Mouse (Mus musculus) megakaryocyte-erythroid progenitor cell, adult 5-6 weeks (primary cell): Measurements from ENCODE around the gene Kcnma1. TPM values are rescaled to one million over a fixed set of nuclear protein-coding genes. Genes with fewer than 3 reads are reported as not detected.
A peak's percentile ranks its signal among the peaks of the same experiment; 100 is the strongest.

Experiments
- ATAC-seq: replicated peaks from 2 replicates; pipeline ENCODE4 v1.8.0; 2016; ENCODE audit warnings: mild to moderate bottlenecking, inconsistent platforms; ENCODE audit not compliant: severe bottlenecking, poor library complexity, low FRiP score, low TSS enrichment
- total RNA-seq, 2 experiments: library from RNA; stranded (forward) in 1 of 2; stranded (reverse) in 1 of 2; fragments of 200-1000, 215-1000 nt in 1 of 2; fragments of >200 nt in 1 of 2; fragmentation: Nextera tagmentation in 1 of 2; gene quantifications; 2 replicates each; pipeline ENCODE4 v1.2.3; 2014 to 2017

Kcnma1 gene
- total RNA-seq, 2 experiments from 2014 or later, result not detected

DNA sequence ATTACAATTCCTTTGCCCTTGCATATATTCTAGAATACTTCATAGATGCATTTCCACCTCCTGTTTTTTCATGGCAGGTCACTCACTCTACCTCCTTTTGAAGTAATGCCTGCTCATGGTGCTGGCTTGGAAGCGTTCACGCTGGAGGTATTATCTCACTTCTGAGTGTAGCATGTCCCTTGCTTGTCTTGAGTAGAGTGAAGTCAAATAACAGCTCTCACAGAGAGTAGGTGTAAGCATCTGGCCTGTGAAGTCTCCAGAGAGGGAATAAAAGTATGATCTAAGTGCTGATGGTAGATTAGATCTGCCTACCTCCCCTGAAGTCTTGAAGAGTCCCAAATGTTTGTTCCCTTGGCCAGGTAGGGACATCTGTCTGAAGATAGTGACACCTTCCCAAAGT is 607.2 kb downstream of the Kcnma1 start:
- no peak for ATAC-seq

DNA sequence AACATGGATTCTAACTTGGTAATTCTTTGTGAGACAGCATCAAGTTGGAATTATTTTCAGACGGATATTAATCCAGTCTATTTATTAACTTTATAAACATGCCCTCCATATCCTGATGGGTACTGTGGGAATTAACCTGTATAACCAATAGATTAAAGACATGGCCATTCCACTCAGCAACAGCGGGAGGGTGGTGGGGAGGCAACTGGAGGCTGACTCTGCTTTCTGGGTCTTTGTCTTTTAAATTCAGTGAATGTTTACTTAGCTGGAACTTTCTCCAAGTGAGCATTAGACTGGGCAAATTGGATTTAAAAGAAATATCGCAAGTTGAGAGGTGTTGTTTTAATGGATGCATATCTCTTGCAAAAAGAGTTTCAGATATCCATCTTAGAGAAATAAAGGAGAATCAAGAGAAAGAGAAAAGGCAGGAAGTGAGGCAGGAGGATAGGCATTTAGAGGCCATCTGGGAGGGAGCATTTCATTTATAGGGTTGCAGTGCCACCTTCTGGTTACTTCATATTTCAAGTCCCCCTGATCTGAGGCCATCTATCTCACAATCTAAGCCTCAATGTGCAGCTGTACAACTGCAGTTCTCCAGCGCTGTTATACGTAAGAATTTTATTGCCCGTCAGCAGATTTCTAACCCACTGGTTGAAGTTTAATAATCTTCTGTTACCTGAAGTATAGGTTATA is 613.4 kb downstream of the Kcnma1 start:
- peak; percentile 79 for ATAC-seq

DNA sequence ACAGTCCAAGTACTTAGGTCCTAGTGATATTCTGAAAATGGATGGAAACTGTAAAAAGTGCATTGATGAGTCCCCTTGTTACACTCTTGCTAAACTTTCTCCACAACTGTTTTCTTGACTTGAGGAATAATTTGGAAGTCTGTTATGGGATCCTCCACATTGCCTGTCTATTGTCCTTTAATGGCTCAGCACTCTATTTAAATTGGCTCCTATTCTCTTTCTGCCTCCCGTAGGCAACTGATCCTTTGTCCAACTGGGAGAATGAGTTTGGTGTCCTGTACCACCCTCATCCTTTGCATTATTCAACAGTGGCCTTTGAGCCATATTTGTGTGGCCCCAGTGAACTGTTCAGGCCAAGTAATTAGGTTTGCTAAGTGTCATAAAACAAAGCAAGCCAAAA is 616.6 kb downstream of the Kcnma1 start:
- no peak for ATAC-seq

DNA sequence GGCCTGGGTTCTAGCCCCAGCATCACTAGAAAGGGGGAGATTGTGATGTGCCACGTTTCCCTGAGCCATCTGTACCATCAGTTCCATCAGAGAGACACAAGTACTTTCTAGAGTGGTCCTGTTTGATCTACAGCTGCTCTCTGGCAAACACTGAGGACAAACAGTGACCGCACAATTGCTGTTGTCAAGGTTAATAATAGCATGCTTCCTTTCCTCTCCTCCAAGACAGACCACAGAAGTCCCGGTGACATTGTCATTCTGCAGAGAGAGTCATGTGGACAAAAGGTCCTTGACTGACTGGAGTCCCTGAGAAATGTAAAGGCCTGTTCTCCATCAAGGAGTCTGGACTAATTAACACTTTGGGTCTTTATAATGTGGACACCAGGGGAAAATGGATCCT is 622.7 kb downstream of the Kcnma1 start:
- ATAC-seq, result no peak

DNA sequence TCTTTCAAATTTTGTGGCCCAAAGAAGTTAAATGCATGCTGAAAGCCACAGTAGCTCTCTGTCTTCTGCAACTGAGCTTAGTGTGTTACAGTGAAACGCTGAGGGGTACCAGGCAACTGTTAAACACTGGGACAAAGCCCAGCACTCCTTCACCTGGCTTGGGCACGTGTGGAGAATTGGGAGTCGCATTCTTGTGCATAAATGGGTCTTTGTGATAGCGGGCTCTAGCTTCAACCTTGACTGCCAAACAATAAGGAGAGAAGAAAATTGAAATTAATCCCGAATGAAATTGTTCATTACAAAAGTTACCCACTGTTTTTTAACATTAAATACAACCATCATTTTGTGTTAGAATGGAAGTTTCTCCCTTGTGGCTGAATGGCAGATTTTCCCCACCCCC is 623.5 kb downstream of the Kcnma1 start:
- no peak for ATAC-seq

DNA sequence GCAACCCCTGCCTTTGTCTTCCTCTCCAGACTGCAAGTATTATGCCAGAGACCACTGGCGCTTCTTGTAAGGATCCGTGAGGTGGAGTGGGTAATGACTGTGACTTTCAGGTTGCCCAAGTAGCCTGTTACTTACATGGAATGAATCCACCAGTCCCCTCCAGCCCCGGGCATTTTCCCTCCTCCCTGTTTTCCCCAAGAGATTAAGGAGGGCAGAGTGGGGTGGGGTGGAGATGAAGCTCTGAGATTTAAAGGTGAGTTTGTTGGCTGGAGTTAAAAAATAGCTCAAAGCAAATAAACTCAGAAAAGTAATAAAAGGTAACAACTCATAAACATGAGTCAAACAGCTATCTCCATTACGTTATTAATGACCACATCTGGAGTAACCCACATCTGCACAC is 624.1 kb downstream of the Kcnma1 start:
- ATAC-seq, result no peak

DNA sequence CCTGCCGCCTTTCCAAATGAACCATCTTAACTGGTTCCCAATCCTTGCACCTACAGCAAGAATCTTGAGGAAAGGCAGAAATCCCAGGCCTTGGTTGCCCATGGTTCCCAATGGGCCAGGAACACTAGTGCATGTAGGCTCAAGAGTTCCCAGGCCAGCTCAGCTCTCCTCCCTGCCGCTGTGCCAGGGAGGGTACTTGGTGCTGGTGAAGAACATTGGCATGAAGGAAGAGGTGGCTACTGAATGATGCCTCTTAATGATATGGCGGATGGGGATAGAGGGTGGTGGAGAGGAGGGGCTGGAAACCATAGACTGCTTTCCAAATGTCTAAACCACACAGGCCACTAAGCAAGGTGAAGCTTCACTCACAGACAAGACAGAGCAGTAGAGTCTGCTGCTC is 627.5 kb downstream of the Kcnma1 start:
- ATAC-seq, result no peak

DNA sequence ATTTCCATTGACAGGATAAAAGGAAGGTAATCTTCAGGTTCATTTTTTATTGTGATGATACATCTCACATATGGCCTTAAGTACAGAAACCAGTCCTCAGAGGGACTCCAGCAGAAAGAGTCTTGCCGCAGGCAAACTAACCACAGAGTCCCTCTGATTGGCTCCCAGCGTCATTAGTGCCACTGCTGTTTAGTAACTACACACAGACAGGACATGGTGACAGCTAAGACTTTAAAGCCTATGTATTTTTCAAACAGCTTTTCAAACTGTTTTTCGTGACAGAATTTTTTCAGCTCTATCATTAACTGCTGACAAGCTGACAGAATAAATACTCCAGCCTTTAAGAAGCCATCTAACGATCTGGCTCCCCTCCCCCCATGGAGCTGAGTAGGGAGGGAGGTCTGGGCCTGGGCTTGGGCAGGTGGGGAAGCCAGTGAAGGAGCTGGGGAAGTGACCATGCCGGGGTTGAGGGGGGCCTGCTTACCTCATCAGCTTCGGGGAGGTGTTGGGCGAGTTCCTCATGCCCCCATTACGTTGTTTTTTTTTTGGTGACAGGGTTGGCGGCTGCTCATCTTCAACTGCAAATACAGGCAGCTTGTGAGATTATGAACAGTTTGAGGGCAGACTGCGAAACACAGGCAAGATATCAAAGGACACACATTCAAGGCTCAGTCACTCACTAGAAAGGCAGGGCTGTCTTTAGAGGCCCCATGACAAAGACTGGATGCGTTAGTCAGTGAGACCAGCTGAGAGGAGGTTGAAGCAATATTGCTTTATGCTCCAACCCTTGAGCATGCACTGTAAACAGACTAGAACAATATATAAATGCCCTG is 628.3 kb downstream of the Kcnma1 start:
- no peak for ATAC-seq

DNA sequence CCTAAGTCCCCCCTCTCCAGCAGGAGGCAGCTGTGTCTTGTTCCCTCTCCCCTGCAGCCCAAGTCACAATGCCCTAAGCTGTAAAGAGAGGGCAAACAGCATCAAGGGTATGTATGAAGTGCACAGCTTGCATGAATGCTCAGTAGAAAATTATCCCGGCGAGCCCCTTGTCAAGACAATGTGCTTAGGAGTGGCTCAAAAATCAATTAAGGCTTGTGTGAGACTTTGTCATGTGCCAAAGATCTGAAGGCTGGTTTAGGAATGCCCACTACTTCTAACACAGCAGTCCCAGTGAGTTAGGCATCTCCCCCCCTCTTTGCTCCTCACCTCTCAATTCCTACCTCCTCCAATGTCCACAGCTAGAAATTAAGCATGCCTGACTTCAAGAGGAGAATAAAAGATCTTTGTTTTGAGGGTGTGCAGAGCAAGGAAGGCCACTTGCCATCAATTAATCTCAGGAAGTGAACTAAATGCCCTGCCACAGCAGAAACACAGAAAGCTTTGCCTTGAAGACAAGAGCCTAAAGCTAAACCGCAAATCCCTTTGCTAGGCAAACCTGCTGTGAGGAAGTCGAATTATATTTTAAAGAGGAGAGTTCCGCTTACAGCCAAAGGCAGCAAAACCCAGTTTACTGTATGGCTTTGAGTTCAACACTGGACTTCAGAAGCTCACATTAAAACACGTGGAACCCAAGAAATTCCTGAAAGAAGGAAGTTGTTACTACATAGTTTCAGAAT is 635.8 kb downstream of the Kcnma1 start:
- no peak for ATAC-seq

DNA sequence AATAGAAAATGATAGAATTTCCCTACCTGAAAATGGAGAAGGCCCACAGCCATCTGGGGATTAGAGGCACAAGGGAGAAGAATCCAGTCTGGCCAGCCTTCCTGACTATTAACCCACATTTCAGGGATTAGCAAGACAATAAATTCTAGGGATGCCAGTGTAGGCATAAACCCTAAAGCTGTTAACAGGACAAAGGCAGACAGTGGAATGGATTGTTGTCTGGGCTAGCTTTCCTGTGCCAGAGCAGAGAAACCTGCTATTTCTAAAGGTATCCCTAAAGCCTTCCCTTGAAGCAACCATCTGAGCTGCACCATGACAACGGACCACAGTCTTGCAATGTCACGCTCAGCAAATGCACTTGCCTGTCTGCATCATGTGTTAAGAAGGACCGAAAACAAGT is 642.3 kb downstream of the Kcnma1 start:
- no peak for ATAC-seq

DNA sequence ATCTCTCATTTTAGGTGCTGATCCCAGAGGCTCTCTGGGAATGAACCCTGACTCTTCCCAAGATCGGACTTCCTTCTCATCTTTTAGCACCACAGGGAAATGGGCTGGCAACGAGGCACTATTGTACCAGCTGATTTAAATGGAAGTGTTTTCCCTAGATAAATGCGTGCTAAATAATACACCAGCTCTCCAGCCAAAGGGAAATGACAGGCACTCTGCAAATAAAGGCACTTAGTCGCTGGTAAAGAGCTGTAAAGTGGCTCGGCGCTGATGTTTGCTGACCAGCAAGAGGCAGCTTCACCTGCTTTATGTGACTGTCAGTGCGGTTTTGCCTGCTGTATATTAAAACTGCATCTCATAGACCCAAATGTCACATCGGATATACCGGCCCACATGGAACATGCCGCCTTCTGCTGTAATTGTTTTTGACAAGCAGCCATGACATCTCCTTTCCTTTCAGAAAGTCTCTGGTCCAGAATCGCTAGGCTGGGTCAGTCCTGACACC is 653.7 kb downstream of the Kcnma1 start:
- no peak for ATAC-seq

DNA sequence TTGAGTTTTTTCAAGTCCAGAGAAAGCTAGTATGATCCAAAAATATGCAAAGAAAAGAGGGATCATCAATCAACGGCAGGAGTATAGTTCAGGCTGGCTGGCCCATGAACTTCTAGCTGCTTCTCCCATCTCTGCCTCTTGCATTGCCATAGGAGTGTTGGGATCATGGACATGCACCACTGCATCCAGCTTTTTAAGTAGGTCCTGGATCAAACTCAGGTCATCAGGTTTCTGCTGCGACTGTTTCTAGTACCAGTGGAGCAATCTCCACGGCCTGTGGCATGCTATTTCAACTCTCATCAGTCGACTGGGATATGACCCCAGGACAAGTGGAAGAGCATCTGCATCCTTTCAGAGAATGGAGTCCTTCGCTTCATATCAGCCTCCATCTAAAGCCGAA is 655.5 kb downstream of the Kcnma1 start:
- ATAC-seq, result no peak

DNA sequence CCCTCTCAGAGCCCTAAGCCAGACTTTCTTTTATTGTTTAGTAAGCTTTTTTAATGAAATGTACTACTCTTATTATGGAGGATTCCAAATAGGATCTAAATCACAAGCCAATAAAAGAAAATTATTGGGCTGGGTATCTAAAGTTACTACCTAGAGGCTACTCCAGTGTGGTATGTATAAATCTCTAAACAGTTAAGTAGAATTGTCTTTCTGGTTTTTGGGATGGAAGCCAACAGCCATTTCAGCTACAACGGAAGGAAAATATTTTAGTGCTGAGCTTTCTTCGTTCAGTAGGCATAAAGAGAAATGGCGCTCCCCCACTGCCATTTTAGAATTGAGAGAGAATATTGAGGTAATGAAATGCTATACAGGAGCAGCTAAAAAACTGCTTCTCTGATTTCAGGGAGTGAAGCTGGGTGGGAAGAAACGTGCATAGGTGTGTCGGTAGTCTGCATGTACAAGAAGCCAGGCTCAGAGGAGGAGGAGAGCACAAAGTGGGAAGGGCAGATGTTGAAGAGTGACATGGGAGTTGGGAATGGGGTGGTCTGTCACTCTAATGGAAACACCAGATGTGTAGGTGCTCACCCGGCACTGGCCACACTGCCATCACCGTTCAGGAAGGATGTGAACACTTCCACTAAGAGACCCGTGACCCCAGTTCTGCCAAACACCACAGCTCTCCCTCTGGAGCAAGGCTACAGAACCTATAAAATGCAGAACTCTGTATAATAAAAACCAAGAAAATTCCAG is 656.6 kb downstream of the Kcnma1 start:
- no peak for ATAC-seq

DNA sequence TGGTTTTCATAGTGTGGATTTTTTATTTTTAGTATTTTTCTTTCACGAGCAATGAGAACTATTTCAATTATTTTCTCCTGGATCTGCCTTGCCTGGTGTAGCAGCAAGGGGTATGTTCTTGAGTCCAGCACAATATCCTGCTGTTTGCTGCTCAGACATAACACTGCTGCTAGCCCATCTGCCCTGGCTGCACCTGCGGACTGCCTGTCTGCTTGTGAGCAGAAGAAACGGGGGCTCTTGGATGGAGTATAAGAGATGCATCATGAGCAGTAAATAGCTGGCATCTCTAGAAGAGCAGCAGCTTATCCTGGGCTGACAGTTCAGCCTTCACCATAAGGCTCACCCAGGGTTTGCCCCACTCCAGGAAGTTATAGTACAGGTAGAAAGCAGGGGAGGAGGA is 687.5 kb downstream of the Kcnma1 start:
- no peak for ATAC-seq

DNA sequence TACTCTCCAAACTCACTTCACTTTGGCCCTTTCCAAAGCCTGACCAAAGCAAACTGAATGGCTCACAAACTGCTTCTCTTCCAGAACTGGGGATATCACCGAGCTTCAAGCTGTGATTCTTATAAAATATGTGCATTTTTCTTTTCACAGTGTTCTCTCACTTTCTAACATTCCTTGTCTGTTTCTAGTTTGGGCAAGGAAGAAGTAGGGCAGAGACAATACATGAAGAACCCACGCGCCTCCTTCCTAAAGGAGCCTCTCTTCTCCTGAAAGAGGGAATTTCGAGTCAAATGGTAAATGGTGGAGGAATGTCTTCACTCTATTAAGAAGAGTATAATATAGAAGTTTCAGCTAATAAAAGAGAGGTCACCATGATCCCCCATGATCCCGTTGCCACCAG is 709.0 kb downstream of the Kcnma1 start:
- no peak for ATAC-seq

DNA sequence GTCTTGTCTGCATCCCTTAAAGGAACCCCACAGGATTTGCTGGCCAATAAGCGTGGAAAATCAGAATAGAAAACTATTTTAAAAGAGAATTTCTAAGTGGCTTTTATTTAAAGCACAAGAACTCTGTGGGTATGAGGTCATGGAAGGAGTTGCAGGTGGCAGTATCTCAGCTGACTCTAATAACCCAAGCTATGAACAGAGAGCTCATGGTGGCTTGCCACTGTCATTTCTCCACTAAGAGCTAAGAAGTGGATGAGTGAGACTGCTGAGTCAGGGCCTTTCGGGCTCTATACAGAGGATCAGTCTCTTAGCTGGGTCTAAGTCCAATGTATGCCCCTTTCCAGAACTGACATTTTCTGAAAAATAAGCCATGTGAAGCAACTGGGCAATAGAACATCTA is 713.8 kb downstream of the Kcnma1 start:
- ATAC-seq, result no peak

DNA sequence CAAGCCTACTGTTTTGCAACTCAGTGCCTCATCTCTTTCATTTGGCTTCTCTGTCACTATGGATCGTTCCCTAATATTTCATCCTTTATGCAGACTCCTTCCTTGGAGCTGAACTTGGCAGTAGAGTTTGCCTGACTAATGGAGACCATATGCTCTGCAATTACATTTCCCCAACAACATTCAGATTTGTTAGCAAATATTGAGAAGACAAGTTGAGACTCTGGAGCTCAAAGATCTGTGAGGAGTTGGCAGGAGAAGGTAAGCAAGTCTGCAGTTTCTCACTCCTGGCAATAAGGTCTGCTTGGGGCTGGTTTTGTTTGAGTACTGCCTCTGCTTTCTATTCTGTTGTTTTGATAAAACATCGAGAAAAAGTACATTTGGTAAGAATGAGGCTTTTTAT is 723.7 kb downstream of the Kcnma1 start:
- no peak for ATAC-seq

DNA sequence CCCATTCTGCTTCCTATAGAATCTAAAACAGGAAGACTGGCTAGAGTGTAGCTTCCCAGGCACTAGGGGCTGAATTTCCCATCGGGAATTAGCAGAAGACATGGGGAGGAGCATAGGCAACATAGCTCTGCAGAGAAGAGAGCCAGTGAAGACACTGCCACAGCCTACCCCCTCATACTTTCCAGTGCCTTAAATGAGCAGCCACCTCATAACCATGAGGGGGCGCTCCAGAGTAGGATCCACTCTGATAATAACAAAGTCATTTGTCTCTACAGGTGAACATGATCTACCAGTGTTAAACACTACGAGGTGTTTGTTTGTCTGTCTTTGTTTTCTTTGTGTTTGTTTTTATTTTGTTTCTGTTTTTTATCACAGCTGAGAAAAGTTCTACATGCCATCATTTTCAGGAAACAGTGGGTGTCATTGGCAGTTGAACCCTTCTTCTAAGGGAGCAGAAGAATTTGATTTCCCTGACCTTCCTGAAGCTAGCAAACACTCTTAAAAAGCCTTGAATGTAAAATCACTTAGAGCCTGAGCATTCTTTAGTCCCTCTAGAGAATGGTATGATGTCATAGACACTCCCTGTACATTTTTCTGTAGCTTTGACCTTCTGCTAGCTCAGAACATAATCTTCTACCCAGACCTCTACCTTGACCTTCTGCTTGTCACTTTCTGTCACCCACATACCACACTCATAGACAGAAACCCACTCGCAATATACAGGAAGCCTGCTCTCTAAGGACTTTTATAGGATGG is 747.6 kb downstream of the Kcnma1 start:
- ATAC-seq, result no peak

DNA sequence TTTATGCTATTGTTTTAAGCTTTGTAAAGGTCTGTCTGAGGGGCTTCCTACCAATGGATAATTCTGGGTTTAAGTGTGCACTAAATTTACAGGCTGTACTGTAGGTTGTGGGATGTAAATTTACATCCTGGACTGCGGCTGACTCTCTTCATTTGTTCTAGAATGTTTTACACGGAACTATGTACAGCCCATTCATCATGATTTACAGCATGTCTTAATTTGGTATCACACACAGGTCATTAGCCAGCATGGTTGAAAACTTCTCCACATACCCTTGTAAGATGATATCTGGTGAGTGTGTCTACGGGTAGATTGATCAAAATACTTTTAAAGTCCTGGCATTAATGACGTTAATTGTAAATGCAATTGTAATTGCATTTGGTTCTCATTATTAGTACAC is 761.1 kb downstream of the Kcnma1 start:
- no peak for ATAC-seq
